Comparison of ENCODE assay signal across 17 mouse cellular contexts in the genomic region with DNA sequence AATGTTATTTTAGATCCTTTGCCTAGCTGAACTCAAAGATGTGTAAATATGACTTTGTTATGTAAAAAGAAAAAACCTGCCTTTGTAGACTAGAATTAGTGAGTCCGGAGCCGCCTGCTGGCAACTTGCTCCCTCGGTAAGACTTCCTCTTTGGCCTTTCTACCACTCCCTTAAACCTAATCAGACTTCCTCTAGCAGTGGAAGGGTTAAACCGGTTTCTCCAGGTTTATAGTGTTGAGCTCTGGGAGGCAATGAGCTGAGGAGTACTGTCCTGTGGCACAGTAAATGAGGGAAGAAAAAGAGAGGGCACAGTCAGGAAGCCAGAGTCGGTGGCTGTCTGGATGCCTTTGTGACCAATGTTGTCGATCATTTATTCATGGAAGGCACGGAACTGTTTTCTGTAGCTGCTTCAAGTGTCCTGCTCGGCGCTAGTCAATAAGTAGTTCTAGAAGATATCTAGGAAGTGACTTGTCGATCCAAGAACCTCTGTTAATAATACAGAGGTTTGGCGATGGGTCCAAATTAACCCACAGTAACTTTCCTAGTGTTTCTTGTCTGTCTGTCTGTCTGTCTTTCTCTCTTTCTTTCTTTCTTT. TPM values are rescaled to one million over a fixed set of nuclear protein-coding genes. Genes with fewer than 3 reads are reported as not detected.
DNase-seq lines count a peak whose midpoint lies in the region; ATAC-seq and TF ChIP-seq lines count a peak whose summit lies in the region.
"Had no signal": no experiment of that assay in that cellular context is flagged by ENCODE, and none has a peak within 500 bp of the region (broad histone marks: within the 10 kb centered on the region; RNA-seq: fewer than 3 reads in every experiment).

No protein-coding gene starts in this region.

- peak; percentile 72 for DNase-seq in kidney, adult 2 months
- DNase-seq in kidney, postnatal 0 days (ENCODE audit: low spot score), result peak; percentile 25
- DNase-seq in urinary bladder, adult 18-20 months (ENCODE audit: low spot score in 2 of 2), result no peak
- DNase-seq: cerebellum, adult 2 months; heart, adult 18-20 months; lung, adult 2 months; lung, postnatal 36 days had no signal

- no peak for TF ChIP-seq POLR2A in kidney, adult 2 months (IDR thresholded peaks at IDR 0.05; ENCODE audit: low read depth, low read length)

- no peak; the same call in 1 of the 2 replicates for ATAC-seq in kidney, embryonic 14.5 days (ENCODE audit: low FRiP score, low TSS enrichment)
- ATAC-seq in kidney, postnatal 0 days (replicated peaks; ENCODE audit: low FRiP score, low read depth), result peak; percentile 67; the same call in 1 of the 2 replicates
- no peak for ATAC-seq in liver, embryonic 16.5 days (ENCODE audit: low read depth)
- no peak for ATAC-seq in forebrain, embryonic 15.5 days (replicated peaks)
- ATAC-seq in megakaryocyte-erythroid progenitor cell, adult 5-6 weeks (replicated peaks; ENCODE audit: low FRiP score, low TSS enrichment, poor library complexity, severe bottlenecking), result no peak
- ATAC-seq: activated CD4-positive, CD25-positive, alpha-beta regulatory T cell, adult 4 months; Patski had no signal

- H3K9me3 ChIP-seq in kidney, embryonic 14.5 days (ENCODE audit: control insufficient read depth, low read length), result no peaks in the 10 kb centered on the region
- no peaks in the 10 kb centered on the region for H3K9me3 ChIP-seq in kidney, postnatal 0 days (replicated peaks; ENCODE audit: low read length)
- no peaks in the 10 kb centered on the region for H3K9me3 ChIP-seq in liver, embryonic 16.5 days (replicated peaks; ENCODE audit: control insufficient read depth, low read length)
- H3K9me3 ChIP-seq in forebrain, embryonic 15.5 days, result no peaks in the 10 kb centered on the region
- H3K9me3 ChIP-seq: heart, embryonic 15.5 days; midbrain, embryonic 10.5 days; neural tube, embryonic 13.5 days had no signal

- peak overlapping the region; percentile 98 for H3K27ac ChIP-seq in kidney, adult 2 months (ENCODE audit: insufficient read depth, low read depth, low read length)
- no peak overlapping the region for H3K27ac ChIP-seq in kidney, embryonic 14.5 days (ENCODE audit: low read depth, low read length)
- H3K27ac ChIP-seq in brown adipose tissue, adult 24 weeks (replicated peaks; ENCODE audit: low read depth, low read length), result peak overlapping the region; percentile 88
- peak overlapping the region; percentile 63; the same call in 1 of the 2 replicates for H3K27ac ChIP-seq in kidney, postnatal 0 days
- H3K27ac ChIP-seq in liver, embryonic 16.5 days (ENCODE audit: low read length), result peak overlapping the region; percentile 79
- no peak overlapping the region for H3K27ac ChIP-seq in forebrain, embryonic 15.5 days (replicated peaks)
- H3K27ac ChIP-seq: heart, embryonic 15.5 days; midbrain, embryonic 10.5 days; neural tube, embryonic 13.5 days had no signal

- peak; percentile 36 for TF ChIP-seq CTCF in kidney, adult 2 months (conservative IDR thresholded peaks at IDR 0.05; ENCODE audit: insufficient read depth, insufficient read length, low read depth, low read length)
- TF ChIP-seq CTCF in kidney, postnatal 0 days (IDR thresholded peaks at IDR 0.05; ENCODE audit: low read depth), result no peak

- peaks cover 31% of the 10 kb centered on the region for H3K4me1 ChIP-seq in kidney, adult 2 months (ENCODE audit: control insufficient read depth, insufficient read depth, low read length)
- no peaks in the 10 kb centered on the region for H3K4me1 ChIP-seq in kidney, embryonic 14.5 days (ENCODE audit: control insufficient read depth, insufficient read depth, low read length)
- peaks cover 5% of the 10 kb centered on the region for H3K4me1 ChIP-seq in brown adipose tissue, adult 24 weeks (ENCODE audit: control insufficient read depth, insufficient read depth, insufficient read length, low read length)
- H3K4me1 ChIP-seq in kidney, postnatal 0 days (replicated peaks; ENCODE audit: insufficient read depth, low read length), result no peaks in the 10 kb centered on the region
- no peaks in the 10 kb centered on the region; the same call in none of the 2 replicates for H3K4me1 ChIP-seq in liver, embryonic 16.5 days (ENCODE audit: control insufficient read depth, low read depth, low read length)
- H3K4me1 ChIP-seq in forebrain, embryonic 15.5 days, result no peaks in the 10 kb centered on the region
- H3K4me1 ChIP-seq: heart, embryonic 15.5 days; midbrain, embryonic 10.5 days; neural tube, embryonic 13.5 days had no signal

- 30% methylated on average over 11 of the region's 11 CpGs for WGBS in kidney, adult 2 months
- 73% methylated on average over 11 of the region's 11 CpGs for WGBS in kidney, embryonic 14.5 days
- 52% methylated on average over 11 of the region's 11 CpGs for WGBS in kidney, postnatal 0 days
- 42% methylated on average over 11 of the region's 11 CpGs for WGBS in liver, embryonic 16.5 days (ENCODE audit: insufficient replicate concordance)
- 86% methylated on average over 11 of the region's 11 CpGs for WGBS in forebrain, embryonic 15.5 days

- no peaks in the 10 kb centered on the region for H3K36me3 ChIP-seq in kidney, adult 2 months (ENCODE audit: control insufficient read depth, insufficient read depth, low read length)
- no peaks in the 10 kb centered on the region for H3K36me3 ChIP-seq in kidney, embryonic 14.5 days (ENCODE audit: control insufficient read depth, insufficient read depth, low read length)
- no peaks in the 10 kb centered on the region for H3K36me3 ChIP-seq in kidney, postnatal 0 days (ENCODE audit: insufficient read depth, low read length)
- H3K36me3 ChIP-seq in liver, embryonic 16.5 days (ENCODE audit: control insufficient read depth, insufficient read depth), result no peaks in the 10 kb centered on the region
- H3K36me3 ChIP-seq in forebrain, embryonic 15.5 days, result no peaks in the 10 kb centered on the region
- H3K36me3 ChIP-seq: heart, embryonic 15.5 days; midbrain, embryonic 10.5 days; neural tube, embryonic 13.5 days had no signal

- H3K27me3 ChIP-seq in kidney, adult 2 months (replicated peaks; ENCODE audit: control insufficient read depth, insufficient read depth, low read length), result no peaks in the 10 kb centered on the region
- H3K27me3 ChIP-seq in kidney, embryonic 14.5 days (ENCODE audit: control insufficient read depth, insufficient read depth, low read length), result 0 out of 2 replicates have a peak, but pooled peaks cover 2% of the 10 kb centered on the region
- H3K27me3 ChIP-seq in kidney, postnatal 0 days (ENCODE audit: insufficient read depth, low read length), result no peaks in the 10 kb centered on the region
- no peaks in the 10 kb centered on the region for H3K27me3 ChIP-seq in liver, embryonic 16.5 days (ENCODE audit: control insufficient read depth, insufficient read depth, low read depth, low read length)
- no peaks in the 10 kb centered on the region for H3K27me3 ChIP-seq in forebrain, embryonic 15.5 days
- H3K27me3 ChIP-seq: heart, embryonic 15.5 days; neural tube, embryonic 13.5 days; Patski had no signal

- H3K4me2 ChIP-seq in kidney, embryonic 14.5 days (replicated peaks; ENCODE audit: low read depth, low read length), result no peak overlapping the region
- no peak overlapping the region; the same call in 1 of the 2 replicates for H3K4me2 ChIP-seq in kidney, postnatal 0 days (ENCODE audit: low read length)
- no peak overlapping the region for H3K4me2 ChIP-seq in liver, embryonic 16.5 days (ENCODE audit: low read depth, low read length)
- H3K4me2 ChIP-seq in forebrain, embryonic 15.5 days (replicated peaks), result no peak overlapping the region
- H3K4me2 ChIP-seq: heart, embryonic 15.5 days; neural tube, embryonic 13.5 days had no signal

- peak overlapping the region; percentile 19; the same call in 1 of the 2 replicates for H3K4me3 ChIP-seq in kidney, adult 2 months (ENCODE audit: insufficient read depth, low read depth, low read length)
- H3K4me3 ChIP-seq in kidney, embryonic 14.5 days (ENCODE audit: low read length), result no peak overlapping the region
- H3K4me3 ChIP-seq in brown adipose tissue, adult 24 weeks (ENCODE audit: insufficient read depth, low read depth, low read length), result 0 out of 2 replicates have a peak overlapping the region, but pooled peaks have one; percentile 22
- H3K4me3 ChIP-seq in kidney, postnatal 0 days (replicated peaks; ENCODE audit: low read depth, low read length), result no peak overlapping the region
- peak overlapping the region; percentile 19 for H3K4me3 ChIP-seq in liver, embryonic 16.5 days (ENCODE audit: low read depth, low read length)
- no peak overlapping the region for H3K4me3 ChIP-seq in forebrain, embryonic 15.5 days
- H3K4me3 ChIP-seq: heart, embryonic 15.5 days; midbrain, embryonic 10.5 days; neural tube, embryonic 13.5 days had no signal

- H3K9ac ChIP-seq in kidney, embryonic 14.5 days (ENCODE audit: low read depth, low read length), result no peak overlapping the region
- no peak overlapping the region for H3K9ac ChIP-seq in kidney, postnatal 0 days (ENCODE audit: low read depth, low read length)
- peak overlapping the region; percentile 24; the same call in 1 of the 2 replicates for H3K9ac ChIP-seq in liver, embryonic 16.5 days (ENCODE audit: low read depth, low read length)
- no peak overlapping the region for H3K9ac ChIP-seq in forebrain, embryonic 15.5 days (replicated peaks)
- H3K9ac ChIP-seq: heart, embryonic 15.5 days; neural tube, embryonic 13.5 days had no signal

RNA-seq across cellular contexts. Expression of gene Ppara, which starts 37.5 kb away (rescaled TPM):
- 31.3 and 32.5 TPM in 2 replicates for polyA plus RNA-seq in kidney, adult 2 months (2012; rRNA removed)
- 1.7 and 2.3 TPM in 2 replicates for polyA plus RNA-seq in kidney, embryonic 14.5 days (2014; fragmentation: Nextera tagmentation; extraction: Ambion mirVana)
- polyA plus RNA-seq in brown adipose tissue, adult 24 weeks (2012; ENCODE audit: insufficient read depth, insufficient read length, missing spikeins), result 53.5 and 108 TPM in 2 replicates
- 10.9 and 12.0 TPM in 2 replicates for polyA plus RNA-seq in kidney, postnatal 0 days (2015; fragmentation: Nextera tagmentation; extraction: Ambion mirVana)
- polyA plus RNA-seq in liver, embryonic 16.5 days (2015; fragmentation: Nextera tagmentation; extraction: Ambion mirVana), result 41.8 and 51.3 TPM in 2 replicates
- polyA plus RNA-seq in forebrain, embryonic 15.5 days (2015; fragmentation: Nextera tagmentation; extraction: Ambion mirVana), result 1.4 and 1.5 TPM in 2 replicates
- not detected in 2 replicates for total RNA-seq in megakaryocyte-erythroid progenitor cell, adult 5-6 weeks (2014; fragmentation: Nextera tagmentation)
- total RNA-seq in megakaryocyte-erythroid progenitor cell, adult 5-6 weeks (2017), result not detected in 2 replicates

RNA-seq across cellular contexts. Expression of gene Cdpf1, which starts 39.3 kb away (rescaled TPM):
- 51.4 and 60.7 TPM in 2 replicates for polyA plus RNA-seq in kidney, adult 2 months (2012; rRNA removed)
- 25.5 and 33.1 TPM in 2 replicates for polyA plus RNA-seq in kidney, embryonic 14.5 days (2014; fragmentation: Nextera tagmentation; extraction: Ambion mirVana)
- polyA plus RNA-seq in brown adipose tissue, adult 24 weeks (2012; ENCODE audit: insufficient read depth, insufficient read length, missing spikeins), result 27.8 and 29.8 TPM in 2 replicates
- 35.3 and 38.5 TPM in 2 replicates for polyA plus RNA-seq in kidney, postnatal 0 days (2015; fragmentation: Nextera tagmentation; extraction: Ambion mirVana)
- 17.2 and 18.6 TPM in 2 replicates for polyA plus RNA-seq in liver, embryonic 16.5 days (2015; fragmentation: Nextera tagmentation; extraction: Ambion mirVana)
- polyA plus RNA-seq in forebrain, embryonic 15.5 days (2015; fragmentation: Nextera tagmentation; extraction: Ambion mirVana), result 22.8 and 24.3 TPM in 2 replicates
- 36.1 and 43.8 TPM in 2 replicates for total RNA-seq in megakaryocyte-erythroid progenitor cell, adult 5-6 weeks (2014; fragmentation: Nextera tagmentation)
- 13.9 and 29.1 TPM in 2 replicates for total RNA-seq in megakaryocyte-erythroid progenitor cell, adult 5-6 weeks (2017)

RNA-seq across cellular contexts. Expression of gene Pkdrej, which starts 49.3 kb away (rescaled TPM):
- 0.05 TPM in 2 replicates for polyA plus RNA-seq in kidney, adult 2 months (2012; rRNA removed)
- 0.06 and 0.18 TPM in 2 replicates for polyA plus RNA-seq in kidney, embryonic 14.5 days (2014; fragmentation: Nextera tagmentation; extraction: Ambion mirVana)
- polyA plus RNA-seq in brown adipose tissue, adult 24 weeks (2012; ENCODE audit: insufficient read depth, insufficient read length, missing spikeins), result 0.28 TPM in 1 of 2 replicates, not detected in the other
- polyA plus RNA-seq in kidney, postnatal 0 days (2015; fragmentation: Nextera tagmentation; extraction: Ambion mirVana), result 0.13 TPM in 2 replicates
- 0.09 TPM in 2 replicates for polyA plus RNA-seq in liver, embryonic 16.5 days (2015; fragmentation: Nextera tagmentation; extraction: Ambion mirVana)
- 0.04 and 0.06 TPM in 2 replicates for polyA plus RNA-seq in forebrain, embryonic 15.5 days (2015; fragmentation: Nextera tagmentation; extraction: Ambion mirVana)
- 0.04 and 0.35 TPM in 2 replicates for total RNA-seq in megakaryocyte-erythroid progenitor cell, adult 5-6 weeks (2014; fragmentation: Nextera tagmentation)
- 0.33 TPM in 1 of 2 replicates, not detected in the other for total RNA-seq in megakaryocyte-erythroid progenitor cell, adult 5-6 weeks (2017)
- polyA plus RNA-seq: activated CD4-positive, CD25-positive, alpha-beta regulatory T cell, adult 4 months; midbrain, embryonic 10.5 days had no signal

RNA-seq across cellular contexts. Expression of gene Ttc38, which starts 59.9 kb away (rescaled TPM):
- 17.1 and 19.3 TPM in 2 replicates for polyA plus RNA-seq in kidney, adult 2 months (2012; rRNA removed)
- 4.3 and 6.4 TPM in 2 replicates for polyA plus RNA-seq in kidney, embryonic 14.5 days (2014; fragmentation: Nextera tagmentation; extraction: Ambion mirVana)
- polyA plus RNA-seq in brown adipose tissue, adult 24 weeks (2012; ENCODE audit: insufficient read depth, insufficient read length, missing spikeins), result 24.6 and 30.6 TPM in 2 replicates
- polyA plus RNA-seq in kidney, postnatal 0 days (2015; fragmentation: Nextera tagmentation; extraction: Ambion mirVana), result 8.7 and 9.1 TPM in 2 replicates
- polyA plus RNA-seq in liver, embryonic 16.5 days (2015; fragmentation: Nextera tagmentation; extraction: Ambion mirVana), result 8.9 and 10.7 TPM in 2 replicates
- polyA plus RNA-seq in forebrain, embryonic 15.5 days (2015; fragmentation: Nextera tagmentation; extraction: Ambion mirVana), result 2.9 and 3.6 TPM in 2 replicates
- 3.3 and 5.3 TPM in 2 replicates for total RNA-seq in megakaryocyte-erythroid progenitor cell, adult 5-6 weeks (2014; fragmentation: Nextera tagmentation)
- 2.2 and 2.5 TPM in 2 replicates for total RNA-seq in megakaryocyte-erythroid progenitor cell, adult 5-6 weeks (2017)

Comparison
In these comparisons a context has a peak if more than half of its experiments do, and no peak if none do; other contexts are left out.
1. H3K27ac ChIP-seq: peak in kidney, adult 2 months (single experiment), brown adipose tissue, adult 24 weeks (single experiment), kidney, postnatal 0 days (single experiment) and liver, embryonic 16.5 days (single experiment); none in kidney, embryonic 14.5 days (single experiment) and forebrain, embryonic 15.5 days (single experiment).
2. H3K4me3 ChIP-seq: peak in kidney, adult 2 months (single experiment), brown adipose tissue, adult 24 weeks (single experiment) and liver, embryonic 16.5 days (single experiment); none in kidney, embryonic 14.5 days (single experiment), kidney, postnatal 0 days (single experiment) and forebrain, embryonic 15.5 days (single experiment).
3. DNase-seq: peak in kidney, adult 2 months (single experiment) and kidney, postnatal 0 days (single experiment); none in urinary bladder, adult 18-20 months (0 of 2).